ENCODE assay signal across 21 mouse cellular contexts in the genomic region with DNA sequence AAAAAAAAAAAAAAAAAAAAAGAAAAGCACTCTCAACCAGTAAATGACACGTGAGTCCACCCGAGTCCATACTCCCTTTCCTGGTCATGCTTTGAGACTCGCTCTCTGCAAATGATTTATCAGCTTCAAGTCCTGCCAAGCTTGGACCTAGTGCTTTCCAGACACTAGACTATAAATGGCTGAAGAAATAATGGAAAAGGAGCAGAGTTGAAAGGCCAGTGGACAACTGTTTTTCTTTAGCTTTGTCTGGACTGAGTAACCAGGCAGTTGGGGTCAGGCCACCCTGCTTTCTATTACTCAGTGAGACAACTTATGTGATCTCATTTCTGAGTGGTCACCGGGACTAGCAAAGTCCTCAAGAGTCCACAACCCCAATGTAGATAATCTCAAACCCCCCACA.
DNase-seq lines count a peak whose midpoint lies in the region; ATAC-seq and TF ChIP-seq lines count a peak whose summit lies in the region.
"Had no signal": no experiment of that assay in that cellular context is flagged by ENCODE, and none has a peak within 500 bp of the region (broad histone marks: within the 10 kb centered on the region; RNA-seq: fewer than 3 reads in every experiment).

No protein-coding gene starts in this region.

- H3K36me3 ChIP-seq in kidney, embryonic 15.5 days: no peaks in the 10 kb centered on the region
- no peaks in the 10 kb centered on the region for H3K36me3 ChIP-seq in lung, postnatal 0 days (ENCODE audit: insufficient read depth, low read length)
- H3K36me3 ChIP-seq: embryonic facial prominence, embryonic 10.5 days; G1E; heart, embryonic 12.5 days; hindbrain, embryonic 12.5 days had no signal

- no peaks in the 10 kb centered on the region for H3K9me3 ChIP-seq in kidney, embryonic 15.5 days (replicated peaks)
- no peaks in the 10 kb centered on the region for H3K9me3 ChIP-seq in lung, postnatal 0 days (ENCODE audit: low read length)
- H3K9me3 ChIP-seq: embryonic facial prominence, embryonic 10.5 days; forebrain, embryonic 13.5 days; G1E; heart, embryonic 12.5 days; hindbrain, embryonic 12.5 days had no signal

- DNase-seq in heart, adult 11 months: peak; percentile 54
- DNase-seq in heart, postnatal 10 days: no peak
- DNase-seq in kidney, postnatal 14 days: peak; percentile 63
- DNase-seq in thymus, postnatal 14 days: no peak
- DNase-seq in lung, postnatal 0 days (ENCODE audit: low spot score): no peak
- DNase-seq in cerebellum, postnatal 14 days: no peak
- DNase-seq in adrenal gland, postnatal 36 days: no peak
- DNase-seq: adrenal gland, adult 8-10 months; B cell, adult 2 months; cerebellum, adult 11-12 months; cerebellum, adult 9-10 months; forebrain, postnatal 0 days; gastrocnemius, postnatal 14 days; heart, postnatal 4 days had no signal

- no peaks in the 10 kb centered on the region for H3K4me1 ChIP-seq in kidney, embryonic 15.5 days
- H3K4me1 ChIP-seq in lung, postnatal 0 days (ENCODE audit: insufficient read depth, low read depth, low read length): no peaks in the 10 kb centered on the region
- H3K4me1 ChIP-seq: embryonic facial prominence, embryonic 10.5 days; forebrain, embryonic 13.5 days; heart, embryonic 12.5 days; hindbrain, embryonic 12.5 days had no signal

- TF ChIP-seq CTCF in lung, postnatal 0 days (IDR thresholded peaks at IDR 0.05): no peak

- WGBS in kidney, embryonic 15.5 days: 42% methylated on average over 4 of the region's 4 CpGs
- WGBS in lung, postnatal 0 days: 84% methylated on average over 4 of the region's 4 CpGs

- H3K9ac ChIP-seq in kidney, embryonic 15.5 days: no peak overlapping the region
- H3K9ac ChIP-seq in lung, postnatal 0 days (replicated peaks; ENCODE audit: low read depth): no peak overlapping the region
- H3K9ac ChIP-seq: forebrain, embryonic 13.5 days; forebrain, postnatal 0 days; heart, embryonic 12.5 days; hindbrain, embryonic 12.5 days had no signal

- no peak for TF ChIP-seq EP300 in lung, postnatal 0 days (IDR thresholded peaks at IDR 0.05)

- ATAC-seq in kidney, embryonic 15.5 days (replicated peaks; ENCODE audit: low FRiP score): peak; percentile 79
- ATAC-seq in lung, postnatal 0 days: no peak
- ATAC-seq: CD4-positive, CD25-positive, alpha-beta regulatory T cell, adult 4 months; forebrain, embryonic 13.5 days; forebrain, postnatal 0 days had no signal

- H3K4me3 ChIP-seq in kidney, embryonic 15.5 days (replicated peaks): no peak overlapping the region
- H3K4me3 ChIP-seq in lung, postnatal 0 days (ENCODE audit: low read depth, low read length): no peak overlapping the region
- H3K4me3 ChIP-seq: embryonic facial prominence, embryonic 10.5 days; forebrain, embryonic 13.5 days; heart, embryonic 12.5 days; hindbrain, embryonic 12.5 days had no signal

- H3K27ac ChIP-seq in kidney, embryonic 15.5 days: no peak overlapping the region
- H3K27ac ChIP-seq in lung, postnatal 0 days (ENCODE audit: low read length): no peak overlapping the region
- H3K27ac ChIP-seq: embryonic facial prominence, embryonic 10.5 days; forebrain, embryonic 13.5 days; hindbrain, embryonic 12.5 days had no signal

- H3K4me2 ChIP-seq in kidney, embryonic 15.5 days: no peak overlapping the region
- no peak overlapping the region for H3K4me2 ChIP-seq in lung, postnatal 0 days (replicated peaks; ENCODE audit: low read depth, low read length)
- H3K4me2 ChIP-seq: forebrain, embryonic 13.5 days; heart, embryonic 12.5 days; hindbrain, embryonic 12.5 days had no signal

- no peaks in the 10 kb centered on the region for H3K27me3 ChIP-seq in kidney, embryonic 15.5 days
- H3K27me3 ChIP-seq in lung, postnatal 0 days (replicated peaks; ENCODE audit: insufficient read depth, low read length): no peaks in the 10 kb centered on the region
- H3K27me3 ChIP-seq: forebrain, embryonic 13.5 days; heart, embryonic 12.5 days; hindbrain, embryonic 12.5 days had no signal

- intact Hi-C loops in heart, postnatal 10 days (cut with DNase I): no loop called here

Comparison
In these comparisons a context has a peak if more than half of its experiments do, and no peak if none do; other contexts are left out.
1. DNase-seq: peak in heart, adult 11 months (single experiment) and kidney, postnatal 14 days (single experiment); none in heart, postnatal 10 days (0 of 2), thymus, postnatal 14 days (single experiment), lung, postnatal 0 days (single experiment), cerebellum, postnatal 14 days (0 of 2) and adrenal gland, postnatal 36 days (0 of 2).